Mouse (Mus musculus) olfactory bulb, adult 2 months (tissue): ENCODE measurements at regions not wholly inside any gene's neighbourhood (a gene's known extent, or its start where the extent isn't known, plus 50 kb on each side); places are given as distances from the start of the nearest gene placed in this dataset.
"Not testable (repeated sequence)": the region's sequence is repeated elsewhere in the genome, so short reads cannot be mapped to it uniquely, and the experiment has no call there.

Experiments used
- H3K27ac ChIP-seq: fragments of 200-500 bp; 2 replicates; pipeline ENCODE4 v1.5.1; 2012; ENCODE audit warnings: low read depth, low read length; ENCODE audit not compliant: insufficient read depth
- H3K4me1 ChIP-seq: fragments of 200-500 bp; 2 replicates; pipeline ENCODE4 v1.6.1; 2012; ENCODE audit warnings: low read length; ENCODE audit not compliant: control insufficient read depth, insufficient read depth
- H3K4me3 ChIP-seq: fragments of 200-500 bp; 2 replicates; pipeline ENCODE4 v1.5.1; 2012; ENCODE audit warnings: mild to moderate bottlenecking, low read depth, low read length, moderate library complexity; ENCODE audit not compliant: insufficient read depth
- CTCF ChIP-seq: fragments of 200-500 bp; IDR thresholded peaks from 2 replicates; pipeline ENCODE4 v1.5.1; 2012; ENCODE audit warnings: low read depth, mild to moderate bottlenecking, low read length, moderate library complexity; ENCODE audit not compliant: insufficient read depth
- POLR2A ChIP-seq: fragments of 200-500 bp; IDR thresholded peaks from 2 replicates; pipeline ENCODE4 v1.6.1; 2012; ENCODE audit warnings: mild to moderate bottlenecking, low read depth, low read length, moderate library complexity; ENCODE audit not compliant: insufficient read depth
- WGBS: fragments of 180-500 bp; shearing (Covaris S2); methylation state at CpG from one replicate; pipeline ENCODE4 v1.1.7; 2018; 5-methylcytosine and 5-hydroxymethylcytosine counted together

GRCm38 (mm10) chr10:15886150-15886549, 1168.1 kb upstream of the Gje1 start:
- 39% methylated on average over 1 of the region's 1 CpGs for WGBS
- no peak overlapping the region for H3K27ac ChIP-seq

DNA sequence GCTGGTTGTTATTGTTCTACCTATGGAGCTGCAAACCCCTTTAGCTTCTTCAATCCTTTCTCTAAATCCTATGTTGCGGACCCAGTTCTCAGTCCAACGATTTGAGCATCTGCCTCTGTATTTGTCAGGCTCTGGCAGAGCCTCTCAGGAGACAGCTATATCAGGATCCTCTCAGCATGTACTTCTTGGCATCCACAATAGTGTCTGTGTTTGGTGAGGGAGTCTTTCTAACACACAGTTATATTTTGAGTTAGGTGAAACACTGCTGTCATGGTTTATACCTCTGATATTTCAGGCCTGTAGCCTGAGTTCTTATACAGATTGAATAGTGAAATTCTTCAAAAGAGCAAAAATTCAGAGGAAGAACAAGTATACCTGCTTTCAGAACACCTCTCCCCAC, 1150.0 kb upstream of the Gje1 start:
- Histone ChIP-seq H3K4me3 (no peak overlapping the region), H3K4me1 (no peaks in the 10 kb centered on the region), H3K27ac (no peak overlapping the region)
- no peak for TF ChIP-seq POLR2A
- TF ChIP-seq CTCF: no peak
- WGBS: 65% methylated on average over 2 of the region's 2 CpGs

More at GRCm38 (mm10) chr10:15886150-15886549, 1168.1 kb upstream of the Gje1 start:
- TF ChIP-seq POLR2A (no peak), CTCF (no peak)
- H3K4me3 ChIP-seq: no peak overlapping the region
- H3K4me1 ChIP-seq: no peaks in the 10 kb centered on the region

DNA sequence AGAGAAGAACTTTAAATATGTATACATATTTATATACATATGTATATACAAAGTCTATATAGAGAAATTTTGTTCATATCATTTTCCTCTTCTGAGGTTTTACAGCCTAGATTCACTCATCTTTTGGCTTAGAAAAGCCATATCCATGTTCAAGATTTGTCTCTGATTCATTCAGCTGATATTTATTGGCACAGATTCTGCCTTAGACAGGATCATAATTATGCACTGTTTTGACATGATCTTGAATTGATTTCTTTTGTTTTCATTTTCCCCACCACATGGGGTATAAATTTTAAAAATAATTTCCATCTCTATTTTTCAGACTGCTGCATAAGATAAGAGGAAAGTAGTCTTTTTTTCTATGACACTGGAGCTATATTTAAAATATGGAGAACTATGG, 1148.9 kb upstream of the Gje1 start:
- no peaks in the 10 kb centered on the region for H3K4me1 ChIP-seq
- no peak for TF ChIP-seq CTCF
- TF ChIP-seq POLR2A: no peak
- no peak overlapping the region for H3K27ac ChIP-seq

GRCm38 (mm10) chr10:15841381-15841780, 1123.4 kb upstream of the Gje1 start:
- Histone ChIP-seq H3K4me1 (no peaks in the 10 kb centered on the region), H3K27ac (no peak overlapping the region), H3K4me3 (no peak overlapping the region)
- TF ChIP-seq POLR2A (no peak), CTCF (no peak)
- WGBS: 50% methylated on average over 3 of the region's 3 CpGs

More for the DNA sequence above, 1148.9 kb upstream of the Gje1 start:
- no peak overlapping the region for H3K4me3 ChIP-seq

GRCm38 (mm10) chr10:15832338-15832737, 1114.3 kb upstream of the Gje1 start:
- H3K4me3 ChIP-seq: no peak overlapping the region
- no peak overlapping the region for H3K27ac ChIP-seq
- no peaks in the 10 kb centered on the region for H3K4me1 ChIP-seq
- WGBS: 94% methylated on average over 2 of the region's 2 CpGs
- TF ChIP-seq CTCF (no peak), POLR2A (no peak)

DNA sequence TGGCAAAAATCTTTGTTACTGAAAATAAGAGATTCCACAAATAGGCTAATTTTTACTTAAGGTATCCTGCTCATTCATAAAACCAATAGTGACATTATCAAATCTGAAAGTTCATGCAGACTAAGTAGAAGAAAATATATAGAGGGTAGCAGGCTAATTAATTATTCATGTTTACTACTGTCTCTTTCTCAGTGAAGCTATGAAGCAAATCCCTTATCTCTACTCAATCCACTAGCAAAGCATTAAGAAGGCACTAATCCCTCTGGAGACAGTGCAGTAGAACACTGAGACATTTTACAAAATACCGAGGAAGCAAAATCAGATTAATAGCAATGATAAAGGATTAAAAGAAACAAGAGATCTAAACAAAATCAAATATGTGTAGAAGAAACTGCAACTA, 1107.4 kb upstream of the Gje1 start:
- TF ChIP-seq CTCF: no peak
- no peak for TF ChIP-seq POLR2A
- Histone ChIP-seq H3K4me1 (no peaks in the 10 kb centered on the region), H3K27ac (no peak overlapping the region), H3K4me3 (no peak overlapping the region)
- WGBS: 89% methylated on average over 1 of the region's 1 CpGs

- Histone ChIP-seq H3K4me1 (no peaks in the 10 kb centered on the region), H3K4me3 (no peak overlapping the region), H3K27ac (no peak overlapping the region)
- WGBS: 83% methylated on average over 3 of the region's 3 CpGs
- TF ChIP-seq POLR2A (no peak), CTCF (no peak)
Measured at GRCm38 (mm10) chr10:15807271-15807670, 1089.3 kb upstream of the Gje1 start.

DNA sequence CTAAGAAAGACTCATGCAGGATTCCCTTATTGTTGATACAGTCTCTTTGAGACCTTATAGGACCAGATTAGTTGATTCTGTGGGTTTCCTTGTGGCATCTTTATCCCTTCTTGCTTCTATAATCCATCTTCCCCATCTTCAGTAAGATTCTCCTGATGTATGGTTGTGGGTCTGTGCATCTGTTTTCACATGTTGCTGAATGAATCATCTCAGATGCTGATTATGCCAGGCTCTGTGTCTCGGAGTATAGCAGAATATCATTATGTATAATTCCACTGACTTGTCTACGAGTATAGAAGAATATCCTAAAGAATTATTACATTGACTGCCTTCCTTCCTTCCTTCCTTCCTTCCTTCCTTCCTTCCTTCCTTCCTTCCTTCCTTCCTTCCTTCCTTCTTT, 1087.8 kb upstream of the Gje1 start:
- Histone ChIP-seq H3K27ac (no peak overlapping the region), H3K4me3 (no peak overlapping the region), H3K4me1 (no peaks in the 10 kb centered on the region)
- 79% methylated on average over 2 of the region's 2 CpGs for WGBS
- TF ChIP-seq POLR2A (no peak), CTCF (no peak)

- H3K4me1 ChIP-seq, H3K27ac ChIP-seq, H3K4me3 ChIP-seq: not testable (repeated sequence)
Measured at GRCm38 (mm10) chr10:15793185-15793584, 1075.2 kb upstream of the Gje1 start.

GRCm38 (mm10) chr10:15791473-15792269, 1073.7 kb upstream of the Gje1 start:
- 58% methylated on average over 7 of the region's 7 CpGs for WGBS
- no peaks in the 10 kb centered on the region for H3K4me1 ChIP-seq
- no peak overlapping the region for H3K27ac ChIP-seq
- TF ChIP-seq CTCF (no peak), POLR2A (no peak)
- H3K4me3 ChIP-seq: no peak overlapping the region
